Mouse (Mus musculus): ENCODE data around the gene Sh2d7.
"Not testable (repeated sequence)": the region's sequence is repeated elsewhere in the genome, so short reads cannot be mapped to it uniquely, and the experiment has no call there.

Sh2d7 gene

DNA sequence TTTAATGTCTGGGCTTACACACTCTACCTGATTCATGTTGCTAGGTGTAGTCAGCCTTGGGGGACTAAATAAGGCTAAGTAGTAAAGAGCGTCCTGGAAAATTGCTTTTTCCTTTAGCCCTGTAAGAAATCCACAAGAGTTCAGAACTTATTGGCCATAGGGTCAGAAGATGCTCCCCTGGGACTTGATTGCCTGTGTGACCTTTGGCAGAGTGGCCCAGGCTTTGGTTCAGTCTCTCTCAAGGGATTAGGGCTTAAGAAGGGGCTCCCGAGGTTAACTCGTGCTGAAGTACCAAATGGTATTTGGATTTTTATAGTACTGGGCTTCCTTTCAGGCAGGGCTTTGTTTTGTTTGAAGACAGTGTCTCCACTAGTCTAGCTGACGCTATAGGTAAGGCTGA, 49.1 kb downstream of the Sh2d7 start:
- in situ Hi-C loops (cut with MboI; ENCODE audit: low pct_unique_long_range_greater_than_20kb in 1 of 2, low sequenced_read_pairs in 2 of 2, unreplicated experiment in 1 of 2), result no loop called here

DNA sequence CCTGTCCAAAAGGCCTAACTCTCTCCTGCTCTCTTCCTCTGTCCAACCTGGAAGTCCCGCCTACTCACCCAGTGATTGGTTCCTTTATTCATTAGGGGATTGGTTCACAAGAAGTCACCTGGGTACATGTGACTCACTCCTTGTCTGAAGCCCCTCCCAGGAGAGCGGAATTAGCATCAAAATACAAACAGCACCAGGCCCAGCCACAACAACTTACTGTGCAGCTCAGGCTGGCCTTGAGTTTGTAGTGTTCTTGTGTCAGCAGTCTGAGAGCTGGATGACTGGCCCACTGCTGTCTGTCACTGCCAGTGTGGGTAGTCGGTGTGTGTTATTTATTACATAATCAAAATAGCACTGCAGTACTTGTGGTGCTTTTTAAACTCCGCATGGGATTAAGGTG, 54.9 kb downstream of the Sh2d7 start:
- in situ Hi-C loops (cut with MboI; ENCODE audit: low pct_unique_long_range_greater_than_20kb in 1 of 2, low sequenced_read_pairs in 2 of 2, unreplicated experiment in 1 of 2), result not testable (repeated sequence)

Measured in mouse embryonic stem cell (cell line).